Mouse (Mus musculus): ENCODE measurements around the gene Rad23b. TPM values are rescaled to one million over a fixed set of nuclear protein-coding genes. Genes with fewer than 3 reads are reported as not detected.

Rad23b gene
- total and polyA plus RNA-seq, 2 experiments from 2014 or later = 95.9 to 222 TPM

GRCm38 (mm10) chr4:55342602-55343001, 7.2 kb upstream of the Rad23b start:
- Histone ChIP-seq H3K27me3 (ENCODE audit: insufficient read depth, low read length) (no peaks in the 10 kb centered on the region), H3K27ac (ENCODE audit: low read depth, low read length) (no peak overlapping the region), H3K4me1 (ENCODE audit: insufficient read depth) (no peaks in the 10 kb centered on the region), H3K9me3 (ENCODE audit: low read length) (no peaks in the 10 kb centered on the region), H3K36me3 (ENCODE audit: insufficient read depth) (no peaks in the 10 kb centered on the region), H3K4me3 (ENCODE audit: low read depth, low read length) (no peak overlapping the region), H3K9ac (no peak overlapping the region), H3K4me2 (ENCODE audit: low read depth) (no peak overlapping the region)
- 94% methylated on average over 5 of the region's 5 CpGs for WGBS
- DNase-seq (no peak), ATAC-seq (no peak)
- no peak for TF ChIP-seq CTCF (IDR thresholded peaks at IDR 0.05; ENCODE audit: low read depth)

- H3K27me3 ChIP-seq (ENCODE audit: insufficient read depth, low read length) = no peaks in the 10 kb centered on the region
Observed at GRCm38 (mm10) chr4:55343287-55343686, 6.6 kb upstream of the Rad23b start.

GRCm38 (mm10) chr4:55348759-55349451, 938 bp upstream of the Rad23b start:
- peak overlapping the region; percentile 99 for H3K4me3 ChIP-seq (ENCODE audit: low read depth, low read length)
- no peaks in the 10 kb centered on the region for H3K9me3 ChIP-seq (ENCODE audit: low read length)
- WGBS = 9% methylated on average over 11 of the region's 12 CpGs
- ATAC-seq (no peak), DNase-seq (peak; percentile 2)
- H3K27ac ChIP-seq (ENCODE audit: low read depth, low read length) = peak overlapping the region; percentile 88
- no peaks in the 10 kb centered on the region for H3K36me3 ChIP-seq (ENCODE audit: insufficient read depth)
- peaks cover 5% of the 10 kb centered on the region for H3K4me1 ChIP-seq (ENCODE audit: insufficient read depth)
- no peak for TF ChIP-seq CTCF (IDR thresholded peaks at IDR 0.05; ENCODE audit: low read depth)
- H3K27me3 ChIP-seq (ENCODE audit: insufficient read depth, low read length) = no peaks in the 10 kb centered on the region
- peak overlapping the region; percentile 59 for H3K9ac ChIP-seq
- H3K4me2 ChIP-seq (ENCODE audit: low read depth) = peak overlapping the region; percentile 71

More at GRCm38 (mm10) chr4:55343287-55343686, 6.6 kb upstream of the Rad23b start:
- Histone ChIP-seq H3K4me2 (ENCODE audit: low read depth) (no peak overlapping the region), H3K27ac (ENCODE audit: low read depth, low read length) (no peak overlapping the region), H3K36me3 (ENCODE audit: insufficient read depth) (no peaks in the 10 kb centered on the region), H3K9ac (no peak overlapping the region), H3K9me3 (ENCODE audit: low read length) (no peaks in the 10 kb centered on the region), H3K4me3 (ENCODE audit: low read depth, low read length) (no peak overlapping the region), H3K4me1 (ENCODE audit: insufficient read depth) (no peaks in the 10 kb centered on the region)
- DNase-seq (no peak), ATAC-seq (no peak)
- no peak for TF ChIP-seq CTCF (IDR thresholded peaks at IDR 0.05; ENCODE audit: low read depth)
- WGBS = 90% methylated on average over 3 of the region's 3 CpGs

- Histone ChIP-seq H3K27me3 (ENCODE audit: insufficient read depth, low read length) (no peaks in the 10 kb centered on the region), H3K4me2 (ENCODE audit: low read depth) (peak overlapping the region; percentile 63), H3K9me3 (ENCODE audit: low read length) (no peaks in the 10 kb centered on the region), H3K27ac (ENCODE audit: low read depth, low read length) (peak overlapping the region; percentile 93), H3K36me3 (ENCODE audit: insufficient read depth) (no peaks in the 10 kb centered on the region), H3K9ac (peak overlapping the region; percentile 92), H3K4me1 (ENCODE audit: insufficient read depth) (peaks cover 5% of the 10 kb centered on the region), H3K4me3 (ENCODE audit: low read depth, low read length) (peak overlapping the region; percentile 99)
- peak; percentile 29 for ATAC-seq
- under 1% methylated on average over 62 of the region's 66 CpGs for WGBS
- no peak for TF ChIP-seq CTCF (IDR thresholded peaks at IDR 0.05; ENCODE audit: low read depth)
- no peak for DNase-seq
Observed at GRCm38 (mm10) chr4:55350219-55350931, 532 bp downstream of the Rad23b start.

GRCm38 (mm10) chr4:55351037-55351436, 1.2 kb downstream of the Rad23b start:
- ATAC-seq = no peak
- peaks cover 5% of the 10 kb centered on the region for H3K4me1 ChIP-seq (ENCODE audit: insufficient read depth)
- no peak for DNase-seq
- no peaks in the 10 kb centered on the region for H3K9me3 ChIP-seq (ENCODE audit: low read length)
- no peaks in the 10 kb centered on the region for H3K36me3 ChIP-seq (ENCODE audit: insufficient read depth)
- H3K27ac ChIP-seq (ENCODE audit: low read depth, low read length) = no peak overlapping the region
- TF ChIP-seq CTCF (IDR thresholded peaks at IDR 0.05; ENCODE audit: low read depth) = no peak
- peak overlapping the region; percentile 63 for H3K4me2 ChIP-seq (ENCODE audit: low read depth)
- WGBS = 7% methylated on average over 12 of the region's 12 CpGs
- H3K4me3 ChIP-seq (ENCODE audit: low read depth, low read length) = peak overlapping the region; percentile 99
- H3K9ac ChIP-seq = peak overlapping the region; percentile 92
- H3K27me3 ChIP-seq (ENCODE audit: insufficient read depth, low read length) = no peaks in the 10 kb centered on the region

GRCm38 (mm10) chr4:55351860-55352259, 2.0 kb downstream of the Rad23b start:
- H3K9me3 ChIP-seq (ENCODE audit: low read length) = no peaks in the 10 kb centered on the region
- no peaks in the 10 kb centered on the region for H3K36me3 ChIP-seq (ENCODE audit: insufficient read depth)
- no peak overlapping the region for H3K27ac ChIP-seq (ENCODE audit: low read depth, low read length)
- H3K27me3 ChIP-seq (ENCODE audit: insufficient read depth, low read length) = no peaks in the 10 kb centered on the region
- no peak overlapping the region for H3K4me3 ChIP-seq (ENCODE audit: low read depth, low read length)
- no peak for ATAC-seq
- no peak for TF ChIP-seq CTCF (IDR thresholded peaks at IDR 0.05; ENCODE audit: low read depth)
- DNase-seq = no peak
- no peak overlapping the region for H3K9ac ChIP-seq
- peaks cover 5% of the 10 kb centered on the region for H3K4me1 ChIP-seq (ENCODE audit: insufficient read depth)
- H3K4me2 ChIP-seq (ENCODE audit: low read depth) = 0 out of 2 replicates have a peak overlapping the region, but pooled peaks have one; percentile 13

- peaks cover 5% of the 10 kb centered on the region for H3K4me1 ChIP-seq (ENCODE audit: insufficient read depth)
- H3K4me2 ChIP-seq (ENCODE audit: low read depth) = no peak overlapping the region
- H3K9me3 ChIP-seq (ENCODE audit: low read length) = no peaks in the 10 kb centered on the region
- H3K27ac ChIP-seq (ENCODE audit: low read depth, low read length) = no peak overlapping the region
- no peak overlapping the region for H3K4me3 ChIP-seq (ENCODE audit: low read depth, low read length)
- 96% methylated on average over 1 of the region's 1 CpGs for WGBS
- no peaks in the 10 kb centered on the region for H3K27me3 ChIP-seq (ENCODE audit: insufficient read depth, low read length)
- no peaks in the 10 kb centered on the region for H3K36me3 ChIP-seq (ENCODE audit: insufficient read depth)
- ATAC-seq = no peak
- no peak overlapping the region for H3K9ac ChIP-seq
- no peak for TF ChIP-seq CTCF (IDR thresholded peaks at IDR 0.05; ENCODE audit: low read depth)
- no peak for DNase-seq
Observed at GRCm38 (mm10) chr4:55354038-55354437, 4.2 kb downstream of the Rad23b start.

Measured in forebrain, postnatal 0 days (tissue).